Mouse (Mus musculus): Measurements from ENCODE around the gene Kif1b. TPM values are rescaled to one million over a fixed set of nuclear protein-coding genes. Genes with fewer than 3 reads are reported as not detected.

Gene Kif1b
- polyA plus RNA-seq (2014; fragmentation: Nextera tagmentation; extraction: Ambion mirVana), result 59.9 and 67.2 TPM in 2 replicates

DNA sequence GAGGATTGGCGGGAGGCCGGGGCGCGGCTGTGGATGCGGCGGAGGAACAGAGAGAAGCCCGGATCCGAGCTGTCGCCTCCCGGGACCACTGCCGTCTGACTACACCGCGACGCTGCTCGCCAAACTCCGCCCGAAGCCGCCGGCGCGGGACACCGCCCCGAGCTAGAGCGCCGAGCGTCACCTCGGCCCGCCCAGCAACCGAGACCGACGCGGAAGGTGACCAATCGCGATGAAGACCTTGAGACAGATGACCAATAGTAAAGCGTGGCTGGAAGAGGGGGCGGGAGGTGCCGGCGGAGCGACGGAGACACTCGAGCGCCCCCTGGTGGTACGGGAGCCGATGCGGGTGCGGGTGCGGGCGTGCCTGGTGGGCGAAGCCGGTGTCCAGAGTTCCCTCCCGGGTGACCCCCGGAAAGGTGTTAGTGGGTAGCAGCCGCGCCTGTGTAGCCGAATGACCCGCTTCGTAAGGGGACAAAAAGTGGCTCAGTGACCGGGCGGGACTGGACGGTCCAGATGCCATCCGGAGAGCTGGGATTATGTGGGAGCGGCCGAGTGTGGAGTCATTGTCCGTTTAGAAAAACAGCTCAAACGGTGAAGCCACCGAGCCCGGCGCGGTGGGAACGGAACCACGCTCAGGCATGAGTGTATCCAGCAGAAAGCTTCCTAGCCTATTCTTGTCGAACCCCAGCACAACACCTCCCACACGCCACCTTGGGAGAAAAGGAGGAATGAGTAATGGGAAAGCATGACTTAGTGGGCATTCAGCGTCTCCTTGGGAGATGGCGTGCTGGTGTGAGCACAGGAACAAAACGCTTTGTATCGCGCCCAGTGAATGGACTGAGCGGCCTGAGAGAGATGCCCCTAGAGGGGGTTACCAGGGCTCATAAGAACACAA, at the start of gene Kif1b:
TSS of gene Kif1b (minus strand) at position 98 of the 895 bp plus-strand sequence.
- Histone ChIP-seq H3K27ac (replicated peaks; ENCODE audit: low read depth, low read length) (peak within 1 kb of the TSS; percentile 96), H3K4me2 (ENCODE audit: low read depth, low read length) (peak within 1 kb of the TSS; percentile 90), H3K27me3 (replicated peaks; ENCODE audit: control insufficient read depth, insufficient read depth, low read length) (no peaks in the 10 kb centered on the region), H3K9me3 (ENCODE audit: control insufficient read depth, low read length) (no peaks in the 10 kb centered on the region), H3K4me3 (ENCODE audit: low read depth, low read length) (peak within 1 kb of the TSS; percentile 92), H3K4me1 (ENCODE audit: control insufficient read depth, insufficient read depth, low read length) (peaks cover 17% of the 10 kb centered on the region), H3K9ac (ENCODE audit: low read depth, low read length) (peak within 1 kb of the TSS; percentile 93), H3K36me3 (ENCODE audit: control insufficient read depth, insufficient read depth, low read length) (no peaks in the 10 kb centered on the region)
- ATAC-seq (ENCODE audit: low read depth) (peak; percentile 98), DNase-seq (ENCODE audit: low spot score) (peak; percentile 97)
- under 1% methylated on average over 53 of the region's 79 CpGs for WGBS

DNA sequence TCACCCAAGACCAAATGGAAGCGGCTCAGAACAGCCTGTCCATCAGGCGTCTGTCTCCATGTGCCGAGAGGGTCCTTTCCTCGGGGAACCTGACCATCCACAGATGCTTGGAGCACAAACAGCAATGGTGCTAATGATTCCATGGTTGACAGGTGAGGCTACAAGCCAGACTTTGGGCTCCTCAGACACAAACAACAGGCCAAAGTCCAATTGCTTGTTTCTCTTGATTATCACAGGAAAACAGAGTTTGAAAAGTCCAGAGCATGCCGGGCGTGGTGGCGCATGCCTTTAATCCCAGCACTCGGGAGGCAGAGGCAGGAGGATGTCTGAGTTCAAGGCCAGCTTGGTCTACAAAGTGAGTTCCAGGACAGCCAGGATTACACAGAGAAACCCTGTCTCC, 47.2 kb upstream of the Kif1b start:
- H3K27me3 ChIP-seq (replicated peaks; ENCODE audit: control insufficient read depth, insufficient read depth, low read length), result no peaks in the 10 kb centered on the region
- H3K9ac ChIP-seq (ENCODE audit: low read depth, low read length), result no peak overlapping the region
- DNase-seq (ENCODE audit: low spot score) (no peak), ATAC-seq (ENCODE audit: low read depth) (no peak)
- no peak overlapping the region for H3K4me3 ChIP-seq (ENCODE audit: low read depth, low read length)
- no peak overlapping the region for H3K4me2 ChIP-seq (ENCODE audit: low read depth, low read length)
- H3K36me3 ChIP-seq (ENCODE audit: control insufficient read depth, insufficient read depth, low read length), result peaks cover 96% of the 10 kb centered on the region
- 96% methylated on average over 8 of the region's 8 CpGs for WGBS
- no peaks in the 10 kb centered on the region for H3K9me3 ChIP-seq (ENCODE audit: control insufficient read depth, low read length)
- H3K27ac ChIP-seq (replicated peaks; ENCODE audit: low read depth, low read length), result no peak overlapping the region
- no peaks in the 10 kb centered on the region for H3K4me1 ChIP-seq (ENCODE audit: control insufficient read depth, insufficient read depth, low read length)

DNA sequence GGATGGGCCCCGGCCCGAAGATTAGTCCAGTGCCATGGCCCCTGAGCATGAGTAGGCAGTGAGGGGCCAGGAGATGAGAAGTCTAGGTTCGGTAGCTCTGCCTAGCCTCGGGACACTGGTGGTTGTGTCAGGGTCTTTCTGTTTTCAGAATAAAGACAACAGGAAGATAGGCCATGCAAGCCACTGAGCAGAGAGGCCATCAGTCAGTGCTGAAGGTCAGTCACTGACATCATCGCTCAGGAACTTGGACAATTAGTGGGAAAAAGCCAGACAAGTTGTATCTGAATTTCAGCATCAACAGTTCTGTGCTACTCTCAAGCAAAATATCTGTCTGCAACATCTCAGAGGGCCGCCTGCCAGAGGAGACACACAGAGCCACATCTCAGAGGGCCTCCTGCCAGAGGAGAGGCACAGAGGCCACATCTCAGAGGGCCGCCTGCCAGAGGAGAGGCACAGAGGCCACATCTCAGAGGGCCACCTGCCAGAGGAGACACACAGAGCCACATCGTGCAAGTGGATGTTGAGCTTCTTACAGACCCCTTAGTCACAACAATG, 44.2 kb upstream of the Kif1b start:
- Histone ChIP-seq H3K36me3 (ENCODE audit: control insufficient read depth, insufficient read depth, low read length) (peaks cover 87% of the 10 kb centered on the region), H3K4me2 (ENCODE audit: low read depth, low read length) (no peak overlapping the region), H3K9me3 (ENCODE audit: control insufficient read depth, low read length) (no peaks in the 10 kb centered on the region), H3K27ac (replicated peaks; ENCODE audit: low read depth, low read length) (no peak overlapping the region), H3K27me3 (replicated peaks; ENCODE audit: control insufficient read depth, insufficient read depth, low read length) (no peaks in the 10 kb centered on the region), H3K4me3 (ENCODE audit: low read depth, low read length) (no peak overlapping the region), H3K9ac (ENCODE audit: low read depth, low read length) (no peak overlapping the region), H3K4me1 (ENCODE audit: control insufficient read depth, insufficient read depth, low read length) (no peaks in the 10 kb centered on the region)
- DNase-seq (ENCODE audit: low spot score), result no peak
- 81% methylated on average over 8 of the region's 8 CpGs for WGBS
- ATAC-seq (ENCODE audit: low read depth), result no peak

- Histone ChIP-seq H3K27ac (replicated peaks; ENCODE audit: low read depth, low read length) (no peak overlapping the region), H3K9me3 (ENCODE audit: control insufficient read depth, low read length) (no peaks in the 10 kb centered on the region), H3K27me3 (replicated peaks; ENCODE audit: control insufficient read depth, insufficient read depth, low read length) (no peaks in the 10 kb centered on the region), H3K4me2 (ENCODE audit: low read depth, low read length) (no peak overlapping the region), H3K4me1 (ENCODE audit: control insufficient read depth, insufficient read depth, low read length) (no peaks in the 10 kb centered on the region), H3K9ac (ENCODE audit: low read depth, low read length) (no peak overlapping the region), H3K4me3 (ENCODE audit: low read depth, low read length) (no peak overlapping the region), H3K36me3 (ENCODE audit: control insufficient read depth, insufficient read depth, low read length) (peaks cover 85% of the 10 kb centered on the region)
- DNase-seq (ENCODE audit: low spot score) (no peak), ATAC-seq (ENCODE audit: low read depth) (no peak)
- 72% methylated on average over 5 of the region's 5 CpGs for WGBS
These were observed 41.5 kb upstream of the Kif1b start for GRCm38 (mm10) chr4:149348963-149349362.

DNA sequence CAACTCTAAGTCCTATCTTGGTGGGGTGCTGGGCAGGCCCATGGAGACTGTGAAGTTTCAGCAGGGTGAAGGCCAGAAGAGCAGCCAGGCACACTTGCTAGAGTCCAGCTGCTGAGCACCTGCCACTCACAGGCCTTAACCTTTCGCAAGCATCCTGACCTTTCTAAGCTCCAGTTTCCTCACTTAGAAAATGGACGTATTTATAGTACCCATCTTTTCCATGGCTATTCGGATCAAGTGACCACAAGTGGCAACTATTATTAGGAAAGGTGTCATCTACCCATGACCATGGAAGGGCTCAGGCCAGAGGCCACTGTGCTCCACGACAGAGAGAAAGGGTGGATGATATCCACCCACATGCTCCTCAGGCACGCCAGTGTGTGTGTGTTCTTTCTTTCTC, 38.4 kb upstream of the Kif1b start:
- no peaks in the 10 kb centered on the region for H3K27me3 ChIP-seq (replicated peaks; ENCODE audit: control insufficient read depth, insufficient read depth, low read length)
- no peaks in the 10 kb centered on the region for H3K4me1 ChIP-seq (ENCODE audit: control insufficient read depth, insufficient read depth, low read length)
- no peak overlapping the region for H3K9ac ChIP-seq (ENCODE audit: low read depth, low read length)
- no peak overlapping the region for H3K27ac ChIP-seq (replicated peaks; ENCODE audit: low read depth, low read length)
- WGBS, result 66% methylated on average over 5 of the region's 5 CpGs
- ATAC-seq (ENCODE audit: low read depth), result peak; percentile 43; the same call in 1 of the 2 replicates
- H3K4me2 ChIP-seq (ENCODE audit: low read depth, low read length), result no peak overlapping the region
- H3K4me3 ChIP-seq (ENCODE audit: low read depth, low read length), result no peak overlapping the region
- peaks cover 86% of the 10 kb centered on the region for H3K36me3 ChIP-seq (ENCODE audit: control insufficient read depth, insufficient read depth, low read length)
- DNase-seq (ENCODE audit: low spot score), result peak; percentile 29
- H3K9me3 ChIP-seq (ENCODE audit: control insufficient read depth, low read length), result no peaks in the 10 kb centered on the region

GRCm38 (mm10) chr4:149344311-149344710, 36.8 kb upstream of the Kif1b start:
- Histone ChIP-seq H3K36me3 (ENCODE audit: control insufficient read depth, insufficient read depth, low read length) (peaks cover 87% of the 10 kb centered on the region), H3K4me1 (ENCODE audit: control insufficient read depth, insufficient read depth, low read length) (no peaks in the 10 kb centered on the region), H3K9ac (ENCODE audit: low read depth, low read length) (no peak overlapping the region), H3K27ac (replicated peaks; ENCODE audit: low read depth, low read length) (no peak overlapping the region), H3K9me3 (ENCODE audit: control insufficient read depth, low read length) (no peaks in the 10 kb centered on the region), H3K4me3 (ENCODE audit: low read depth, low read length) (no peak overlapping the region), H3K4me2 (ENCODE audit: low read depth, low read length) (no peak overlapping the region), H3K27me3 (replicated peaks; ENCODE audit: control insufficient read depth, insufficient read depth, low read length) (no peaks in the 10 kb centered on the region)
- DNase-seq (ENCODE audit: low spot score) (no peak), ATAC-seq (ENCODE audit: low read depth) (no peak)
- 76% methylated on average over 8 of the region's 8 CpGs for WGBS

GRCm38 (mm10) chr4:149340680-149341079, 33.2 kb upstream of the Kif1b start:
- H3K4me2 ChIP-seq (ENCODE audit: low read depth, low read length), result no peak overlapping the region
- DNase-seq (ENCODE audit: low spot score) (no peak), ATAC-seq (ENCODE audit: low read depth) (no peak)
- H3K36me3 ChIP-seq (ENCODE audit: control insufficient read depth, insufficient read depth, low read length), result peaks cover 94% of the 10 kb centered on the region
- H3K9ac ChIP-seq (ENCODE audit: low read depth, low read length), result no peak overlapping the region
- 28% methylated on average over 2 of the region's 2 CpGs for WGBS
- H3K27me3 ChIP-seq (replicated peaks; ENCODE audit: control insufficient read depth, insufficient read depth, low read length), result no peaks in the 10 kb centered on the region
- no peak overlapping the region for H3K4me3 ChIP-seq (ENCODE audit: low read depth, low read length)
- no peaks in the 10 kb centered on the region for H3K9me3 ChIP-seq (ENCODE audit: control insufficient read depth, low read length)
- no peak overlapping the region for H3K27ac ChIP-seq (replicated peaks; ENCODE audit: low read depth, low read length)
- H3K4me1 ChIP-seq (ENCODE audit: control insufficient read depth, insufficient read depth, low read length), result no peaks in the 10 kb centered on the region

- WGBS, result 64% methylated on average over 5 of the region's 5 CpGs
These were observed 32.1 kb upstream of the Kif1b start for GRCm38 (mm10) chr4:149339426-149340214.

More at GRCm38 (mm10) chr4:149339426-149340214, 32.1 kb upstream of the Kif1b start:
- H3K36me3 ChIP-seq (ENCODE audit: control insufficient read depth, insufficient read depth, low read length), result peaks cover 95% of the 10 kb centered on the region
- H3K27me3 ChIP-seq (replicated peaks; ENCODE audit: control insufficient read depth, insufficient read depth, low read length), result no peaks in the 10 kb centered on the region
- no peak overlapping the region for H3K27ac ChIP-seq (replicated peaks; ENCODE audit: low read depth, low read length)
- no peak overlapping the region for H3K4me2 ChIP-seq (ENCODE audit: low read depth, low read length)
- DNase-seq (ENCODE audit: low spot score) (no peak), ATAC-seq (ENCODE audit: low read depth) (no peak)
- no peaks in the 10 kb centered on the region for H3K4me1 ChIP-seq (ENCODE audit: control insufficient read depth, insufficient read depth, low read length)
- H3K9me3 ChIP-seq (ENCODE audit: control insufficient read depth, low read length), result no peaks in the 10 kb centered on the region
- no peak overlapping the region for H3K4me3 ChIP-seq (ENCODE audit: low read depth, low read length)
- H3K9ac ChIP-seq (ENCODE audit: low read depth, low read length), result no peak overlapping the region
